Mouse (Mus musculus) intestine, embryonic 16.5 days (tissue): ENCODE measurements at regions not wholly inside any gene's neighbourhood (a gene's known extent, or its start where the extent isn't known, plus 50 kb on each side); places are given as distances from the start of the nearest gene placed in this dataset.
A peak's percentile ranks its signal among the peaks of the same experiment; 100 is the strongest.

ENCODE experiments used
- ATAC-seq: fragments of 200-750 bp; cut with Nextera tagmentation; 2 replicates; pipeline ENCODE4 v1.8.0; 2017; ENCODE audit warnings: moderate TSS enrichment, moderate library complexity
- H3K27ac ChIP-seq: fragments of 300-500 bp; sonication (generic); 2 replicates; pipeline ENCODE4 v1.5.1; 2014; ENCODE audit warnings: mild to moderate bottlenecking, low read length
- H3K27me3 ChIP-seq: fragments of 300-500 bp; sonication (generic); replicated peaks from 2 replicates; pipeline ENCODE4 v1.6.1; 2014; ENCODE audit warnings: low read length, control low read depth, mixed read lengths; ENCODE audit not compliant: control insufficient read depth, insufficient read depth
- H3K36me3 ChIP-seq: fragments of 300-500 bp; sonication (generic); 2 replicates; pipeline ENCODE4 v1.6.1; 2014; ENCODE audit warnings: low read length, control low read depth; ENCODE audit not compliant: control insufficient read depth, insufficient read depth
- H3K4me1 ChIP-seq: fragments of 300-500 bp; sonication (generic); 2 replicates; pipeline ENCODE4 v1.6.1; 2014; ENCODE audit warnings: low read length, control low read depth, mixed read lengths; ENCODE audit not compliant: control insufficient read depth, insufficient read depth
- H3K4me2 ChIP-seq: fragments of 300-500 bp; sonication (generic); 2 replicates; pipeline ENCODE4 v1.6.1; 2014; ENCODE audit warnings: low read depth, low read length, control low read depth
- H3K4me3 ChIP-seq: fragments of 300-500 bp; sonication (generic); 2 replicates; pipeline ENCODE4 v1.5.1; 2014; ENCODE audit warnings: mild to moderate bottlenecking, low read length
- H3K9ac ChIP-seq: fragments of 300-500 bp; sonication (generic); 2 replicates; pipeline ENCODE4 v1.6.1; 2014; ENCODE audit warnings: low read depth, low read length
- H3K9me3 ChIP-seq: fragments of 300-500 bp; sonication (generic); 2 replicates; pipeline ENCODE4 v1.6.1; 2016; ENCODE audit warnings: low read length, control low read depth; ENCODE audit not compliant: control insufficient read depth
- WGBS: fragments of 180-500 bp; shearing (Covaris S2); extraction: QIAGEN DNeasy Blood & Tissue Kit; methylation state at CpG from one replicate; pipeline ENCODE4 v1.1.7; 2014; 5-methylcytosine and 5-hydroxymethylcytosine counted together

DNA sequence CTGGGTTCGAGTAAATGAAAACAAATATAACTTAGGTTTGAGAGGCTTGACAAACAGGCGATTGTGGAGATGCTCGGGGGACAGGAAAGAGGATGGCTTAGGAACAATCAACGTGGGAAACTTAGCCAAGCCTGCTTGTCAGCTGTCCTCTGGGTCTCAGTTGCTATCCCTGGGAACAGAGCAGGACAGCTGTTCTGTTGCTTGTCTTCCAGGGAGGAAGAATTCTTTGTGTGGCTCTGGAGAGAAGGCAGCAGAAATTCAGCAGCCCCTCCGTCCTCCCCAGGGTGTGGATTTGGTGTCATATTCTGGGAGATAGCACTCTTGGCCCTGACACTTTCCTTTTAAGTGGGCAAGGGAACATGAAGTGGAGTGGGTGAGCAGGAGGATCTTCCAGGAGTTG is 98.1 kb upstream of the Foxd3 start:
- Histone ChIP-seq H3K4me1 (no peaks in the 10 kb centered on the region), H3K9ac (no peak overlapping the region), H3K4me3 (no peak overlapping the region), H3K27ac (no peak overlapping the region), H3K27me3 (0 out of 2 replicates have a peak, but pooled peaks cover 3% of the 10 kb centered on the region), H3K4me2 (no peak overlapping the region), H3K36me3 (no peaks in the 10 kb centered on the region), H3K9me3 (no peaks in the 10 kb centered on the region)
- WGBS: 42% methylated on average over 5 of the region's 5 CpGs
- no peak for ATAC-seq

DNA sequence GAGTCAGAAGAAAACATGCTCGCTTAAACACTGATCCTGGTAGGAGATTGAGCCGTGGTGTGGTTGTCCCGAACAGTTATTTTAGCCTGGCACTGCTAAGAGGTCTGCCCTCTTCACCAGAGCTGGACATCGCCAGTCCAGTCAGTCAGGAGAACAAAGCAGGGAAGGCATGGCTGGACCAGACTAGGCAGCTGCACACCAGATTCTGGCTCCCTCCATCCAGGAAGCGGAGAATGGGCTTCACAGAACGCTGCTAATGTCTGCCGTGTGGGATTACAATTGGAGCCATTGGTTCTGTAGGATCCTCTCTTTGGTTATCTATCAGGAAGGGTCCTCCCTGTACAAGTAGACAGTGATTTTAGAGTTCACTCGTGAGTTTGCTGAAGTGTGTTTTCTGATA is 95.5 kb upstream of the Foxd3 start:
- 37% methylated on average over 8 of the region's 8 CpGs for WGBS

DNA sequence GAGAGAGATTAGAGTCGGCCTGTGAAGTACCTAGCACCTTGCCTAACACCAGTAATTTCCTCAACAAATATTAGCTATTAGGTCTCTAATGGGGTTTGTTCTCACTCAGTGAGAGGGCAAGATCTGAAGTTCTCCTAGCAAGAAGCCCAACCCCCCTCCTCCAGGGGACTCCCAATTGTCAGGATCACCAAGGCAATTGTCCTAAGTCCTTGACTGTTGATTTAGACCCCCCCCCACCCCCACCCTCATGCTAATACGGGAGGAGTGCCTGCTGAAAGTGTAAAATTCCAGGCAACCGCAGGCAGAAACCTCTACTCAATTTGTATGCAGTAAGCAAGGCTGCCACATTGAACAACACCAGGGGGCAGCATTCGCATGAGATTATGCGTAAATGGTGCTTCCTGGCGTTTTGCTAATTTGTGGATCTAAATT is 94.6 kb upstream of the Foxd3 start:
- Histone ChIP-seq H3K27me3 (0 out of 2 replicates have a peak, but pooled peaks cover 3% of the 10 kb centered on the region), H3K27ac (no peak overlapping the region), H3K36me3 (no peaks in the 10 kb centered on the region), H3K4me2 (no peak overlapping the region), H3K9me3 (no peaks in the 10 kb centered on the region), H3K4me3 (no peak overlapping the region), H3K9ac (no peak overlapping the region), H3K4me1 (no peaks in the 10 kb centered on the region)
- 14% methylated on average over 6 of the region's 6 CpGs for WGBS
- no peak for ATAC-seq

More for the DNA sequence above, 95.5 kb upstream of the Foxd3 start:
- no peak overlapping the region for H3K9ac ChIP-seq
- H3K9me3 ChIP-seq: no peaks in the 10 kb centered on the region
- no peak overlapping the region for H3K27ac ChIP-seq
- H3K4me1 ChIP-seq: no peaks in the 10 kb centered on the region
- 0 out of 2 replicates have a peak, but pooled peaks cover 3% of the 10 kb centered on the region for H3K27me3 ChIP-seq
- H3K4me3 ChIP-seq: no peak overlapping the region
- no peak for ATAC-seq
- no peaks in the 10 kb centered on the region for H3K36me3 ChIP-seq
- no peak overlapping the region for H3K4me2 ChIP-seq

DNA sequence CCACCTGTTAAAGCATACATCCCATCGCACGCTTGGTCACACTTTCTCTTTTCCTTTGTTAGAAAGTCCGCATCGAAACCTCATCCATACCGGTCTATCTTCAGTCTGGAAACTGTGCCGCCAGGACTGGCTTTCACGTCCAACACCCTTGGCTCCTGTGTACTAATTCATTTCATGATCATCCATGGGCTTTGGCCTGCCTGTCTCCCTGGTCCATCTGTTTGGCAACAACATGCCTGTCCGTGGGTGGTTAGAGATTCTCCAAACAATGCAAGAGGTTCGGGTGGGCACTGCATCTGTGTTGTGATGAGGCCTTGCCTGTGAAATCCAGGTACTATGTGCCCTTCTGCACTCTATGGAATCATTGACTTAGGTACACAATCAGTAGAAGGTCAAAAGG is 90.7 kb upstream of the Foxd3 start:
- no peak for ATAC-seq
- no peaks in the 10 kb centered on the region for H3K27me3 ChIP-seq

GRCm38 (mm10) chr4:99572841-99573642 is 83.1 kb upstream of the Foxd3 start:
- Histone ChIP-seq H3K36me3 (no peaks in the 10 kb centered on the region), H3K27ac (no peak overlapping the region), H3K4me3 (peak overlapping the region; percentile 21), H3K4me1 (peaks cover 5% of the 10 kb centered on the region; the same call in 1 of the 2 replicates), H3K9ac (no peak overlapping the region), H3K27me3 (peaks cover 6% of the 10 kb centered on the region; the same call in 1 of the 2 replicates), H3K4me2 (peak overlapping the region; percentile 50), H3K9me3 (no peaks in the 10 kb centered on the region)
- WGBS: 6% methylated on average over 33 of the region's 33 CpGs
- ATAC-seq: peak; percentile 28; the same call in 1 of the 2 replicates

More for the DNA sequence above, 90.7 kb upstream of the Foxd3 start:
- Histone ChIP-seq H3K9ac (no peak overlapping the region), H3K4me2 (no peak overlapping the region), H3K4me3 (no peak overlapping the region), H3K9me3 (no peaks in the 10 kb centered on the region), H3K4me1 (no peaks in the 10 kb centered on the region), H3K27ac (no peak overlapping the region), H3K36me3 (no peaks in the 10 kb centered on the region)
- 93% methylated on average over 9 of the region's 9 CpGs for WGBS

DNA sequence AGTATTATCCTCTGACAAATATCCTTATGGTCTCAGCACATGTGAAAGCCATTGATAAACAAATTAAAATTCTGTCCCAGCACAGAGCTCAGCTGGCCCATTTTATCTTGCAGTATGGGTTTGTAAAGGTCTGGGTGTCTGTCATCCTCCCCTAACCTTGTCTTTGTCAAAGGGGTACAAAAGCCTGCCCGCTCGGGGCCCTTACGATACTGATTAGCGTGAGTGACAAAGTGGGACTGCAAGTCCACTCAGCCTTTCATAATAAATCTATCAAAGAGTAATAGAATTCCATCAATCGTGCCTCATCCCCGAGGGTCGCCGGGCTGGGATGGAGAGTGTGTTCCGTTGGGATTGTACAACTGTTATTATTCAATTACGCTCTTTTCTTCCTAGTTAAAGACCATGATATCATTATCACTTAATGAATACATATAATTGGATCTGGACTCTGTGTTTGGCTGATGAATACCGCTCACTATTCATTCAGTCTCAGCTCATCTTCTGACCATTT is 82.0 kb upstream of the Foxd3 start:
- Histone ChIP-seq H3K4me2 (no peak overlapping the region), H3K9me3 (no peaks in the 10 kb centered on the region), H3K4me1 (peaks cover 5% of the 10 kb centered on the region; the same call in 1 of the 2 replicates), H3K27ac (no peak overlapping the region), H3K36me3 (no peaks in the 10 kb centered on the region), H3K27me3 (peaks cover 6% of the 10 kb centered on the region; the same call in 1 of the 2 replicates), H3K4me3 (no peak overlapping the region), H3K9ac (no peak overlapping the region)
- no peak for ATAC-seq
- WGBS: 51% methylated on average over 11 of the region's 11 CpGs

DNA sequence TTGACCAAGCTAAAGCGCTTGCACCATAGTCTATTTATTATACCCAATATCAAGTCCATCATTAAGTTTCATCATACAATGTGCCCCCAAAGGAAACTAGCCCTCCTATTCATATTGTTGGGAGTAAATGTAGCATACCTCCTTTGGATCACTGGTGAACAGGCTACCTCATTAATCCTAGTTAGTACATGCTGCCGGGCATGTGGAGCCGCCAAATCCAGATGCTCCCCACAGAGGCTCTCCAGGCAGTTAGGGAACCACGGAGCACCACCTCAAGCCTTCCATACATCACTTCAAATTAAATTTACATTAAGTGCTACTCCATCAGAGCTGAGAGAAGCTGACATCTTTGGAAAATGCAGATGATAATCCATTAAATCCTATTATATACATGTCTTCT is 81.1 kb upstream of the Foxd3 start:
- no peak overlapping the region for H3K4me2 ChIP-seq
- H3K27me3 ChIP-seq: peaks cover 6% of the 10 kb centered on the region; the same call in 1 of the 2 replicates
- WGBS: 39% methylated on average over 4 of the region's 4 CpGs
- no peak overlapping the region for H3K27ac ChIP-seq
- H3K4me1 ChIP-seq: peaks cover 5% of the 10 kb centered on the region; the same call in 1 of the 2 replicates
- no peak for ATAC-seq
- H3K4me3 ChIP-seq: no peak overlapping the region
- no peaks in the 10 kb centered on the region for H3K9me3 ChIP-seq
- H3K9ac ChIP-seq: no peak overlapping the region
- H3K36me3 ChIP-seq: no peaks in the 10 kb centered on the region

GRCm38 (mm10) chr4:99597781-99598180 is 58.3 kb upstream of the Foxd3 start:
- ATAC-seq: no peak
- no peaks in the 10 kb centered on the region for H3K9me3 ChIP-seq
- H3K27ac ChIP-seq: no peak overlapping the region
- H3K27me3 ChIP-seq: no peaks in the 10 kb centered on the region
- H3K9ac ChIP-seq: no peak overlapping the region
- H3K4me2 ChIP-seq: no peak overlapping the region
- no peak overlapping the region for H3K4me3 ChIP-seq
- WGBS: 64% methylated on average over 5 of the region's 5 CpGs
- no peaks in the 10 kb centered on the region for H3K36me3 ChIP-seq
- H3K4me1 ChIP-seq: no peaks in the 10 kb centered on the region

DNA sequence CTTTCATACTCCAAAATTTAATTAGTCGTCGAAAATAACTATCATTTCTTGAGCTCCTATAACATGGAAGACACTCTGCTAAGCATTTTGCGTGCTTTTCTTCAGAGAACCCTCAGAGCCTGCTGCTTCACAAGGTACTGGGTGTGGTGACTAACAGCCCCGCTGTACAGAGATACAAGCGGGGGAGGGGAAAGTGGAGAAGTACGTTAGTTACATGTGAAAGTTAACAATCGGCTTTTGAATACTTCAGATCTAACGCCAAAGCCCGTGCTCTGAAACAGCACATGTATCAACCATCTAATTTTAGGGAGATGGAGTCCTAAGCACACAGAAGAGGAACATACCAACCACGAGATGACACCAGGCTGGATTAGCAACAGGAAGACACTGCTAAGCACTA is 55.4 kb upstream of the Foxd3 start:
- Histone ChIP-seq H3K27ac (no peak overlapping the region), H3K36me3 (no peaks in the 10 kb centered on the region), H3K4me1 (no peaks in the 10 kb centered on the region), H3K4me2 (0 out of 2 replicates have a peak overlapping the region, but pooled peaks have one; percentile 4), H3K9ac (no peak overlapping the region), H3K9me3 (no peaks in the 10 kb centered on the region), H3K27me3 (no peaks in the 10 kb centered on the region), H3K4me3 (peak overlapping the region; percentile 1; the same call in 1 of the 2 replicates)
- ATAC-seq: no peak
- WGBS: 45% methylated on average over 10 of the region's 10 CpGs
